Mouse (Mus musculus) heart, adult 18-20 months (tissue): ENCODE measurements around the gene 2510009E07Rik. TPM values are rescaled to one million over a fixed set of nuclear protein-coding genes. Genes with fewer than 3 reads are reported as not detected.
A peak's percentile ranks its signal among the peaks of the same experiment; 100 is the strongest.

ENCODE experiments used
- DNase-seq, 2 experiments: peaks; one replicate each; pipeline ENCODE4 v3.0.0; 2021 to 2022; ENCODE audit warnings: mixed read lengths in 1 of 2
- long read RNA-seq, 2 experiments: library from polyadenylated mRNA; stranded (forward); transcript quantifications; one replicate each; pipeline ENCODE4 v2.0.0; 2021
- total RNA-seq, 2 experiments: library from RNA; stranded (reverse); gene quantifications; 2 replicates each; pipeline ENCODE4 v1.2.3; 2021

Gene 2510009E07Rik
- total RNA-seq, result 10 to 100 TPM; 20.5 to 21.7 TPM
- long read RNA-seq, experiment 1, full-length matches to known transcripts, result 9 of 15 reads
- long read RNA-seq, experiment 1, partial matches to known transcripts, result 0 of 15 reads
- long read RNA-seq, experiment 1, other reads (novel, unspliced or antisense), result 6 of 15 reads
- long read RNA-seq, experiment 2, full-length matches to known transcripts, result 4 of 5 reads
- long read RNA-seq, experiment 2, partial matches to known transcripts, result 0 of 5 reads
- long read RNA-seq, experiment 2, other reads (novel, unspliced or antisense), result 1 of 5 reads

DNA sequence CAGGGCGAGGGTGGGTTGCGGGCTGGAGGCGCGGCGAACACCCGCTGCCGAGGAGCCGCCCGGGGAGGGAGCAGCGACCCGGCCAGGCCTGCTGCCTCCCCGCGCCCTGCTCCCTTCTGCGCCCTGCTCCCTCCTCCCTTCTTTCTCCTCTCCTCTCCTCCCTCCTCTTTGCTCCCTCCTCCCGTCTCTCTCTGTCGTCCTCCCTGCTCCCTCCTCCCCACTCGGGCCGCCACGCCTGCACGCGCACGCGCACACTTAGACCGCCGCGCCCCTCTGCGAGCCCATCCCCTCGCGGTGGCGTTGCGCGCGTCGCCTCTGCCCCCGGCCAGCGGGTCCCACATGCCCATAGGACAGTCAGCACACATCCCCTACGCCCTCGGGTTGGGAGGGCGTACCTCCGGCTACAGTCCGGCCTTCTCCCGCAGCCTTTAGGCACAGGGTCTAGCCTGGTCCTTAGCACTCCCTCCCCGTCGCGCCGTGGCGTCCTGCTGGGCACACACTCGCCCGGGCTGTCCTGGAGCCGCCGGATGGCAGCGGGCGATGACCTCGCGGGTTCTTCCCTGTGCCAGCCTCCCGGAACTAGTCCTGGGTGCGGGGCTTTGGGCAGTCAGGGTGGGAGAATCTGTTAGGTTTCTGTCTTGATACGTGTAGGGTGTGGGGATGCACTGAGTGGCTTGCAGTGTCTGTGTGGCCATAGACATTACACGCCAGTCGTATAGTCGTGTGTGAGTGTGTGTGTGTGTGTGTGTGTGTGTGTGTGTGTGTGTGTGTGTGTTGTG, at the start of gene 2510009E07Rik:
2510009E07Rik (minus strand) TSS at position 203 of the 779 bp plus-strand sequence.
- peak; percentile 93 to 95 for DNase-seq

GRCm38 (mm10) chr16:21743401-21743800, 48.9 kb upstream of the 2510009E07Rik start:
- peak; percentile 37 to 68 for DNase-seq

DNA sequence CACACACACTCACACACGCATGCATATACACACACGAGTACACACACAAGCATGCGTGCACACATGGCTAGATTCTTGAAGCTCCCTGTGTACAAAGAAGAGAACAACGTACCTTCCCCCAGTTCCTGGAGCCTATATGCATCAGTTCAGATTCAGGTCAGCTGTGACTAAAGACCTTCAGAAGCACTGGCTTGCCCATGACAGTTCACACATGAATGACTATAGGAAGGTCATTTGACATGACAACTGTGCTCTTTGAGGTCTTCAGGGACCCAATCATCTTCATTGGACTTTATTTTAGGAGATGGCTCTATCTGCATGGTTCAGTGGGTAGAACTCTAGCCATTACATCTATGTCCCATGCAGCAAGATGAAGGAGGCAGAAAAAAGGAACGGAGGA, 48.4 kb upstream of the 2510009E07Rik start:
- no peak for DNase-seq

GRCm38 (mm10) chr16:21742191-21742870, 47.9 kb upstream of the 2510009E07Rik start:
- no peak for DNase-seq

DNA sequence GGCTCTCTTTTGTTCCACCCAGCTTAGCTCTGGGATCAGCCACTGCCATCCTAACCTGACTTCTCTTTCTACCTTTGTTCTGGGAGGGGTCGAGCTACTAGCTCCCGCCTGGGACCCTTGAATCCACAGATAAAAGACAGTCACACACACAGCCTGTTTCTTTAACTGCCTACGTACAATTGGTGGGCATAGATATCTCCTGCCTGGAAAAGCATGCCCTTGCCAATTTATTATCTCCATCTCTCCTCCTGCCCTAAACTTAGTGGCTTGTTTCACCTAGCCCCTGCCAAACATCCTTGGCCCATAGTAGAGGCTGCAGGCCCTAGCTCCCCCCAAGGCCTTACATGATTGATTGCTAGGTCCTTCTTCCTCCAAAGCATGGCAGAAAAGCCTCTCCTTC, 47.1 kb upstream of the 2510009E07Rik start:
- no peak for DNase-seq

DNA sequence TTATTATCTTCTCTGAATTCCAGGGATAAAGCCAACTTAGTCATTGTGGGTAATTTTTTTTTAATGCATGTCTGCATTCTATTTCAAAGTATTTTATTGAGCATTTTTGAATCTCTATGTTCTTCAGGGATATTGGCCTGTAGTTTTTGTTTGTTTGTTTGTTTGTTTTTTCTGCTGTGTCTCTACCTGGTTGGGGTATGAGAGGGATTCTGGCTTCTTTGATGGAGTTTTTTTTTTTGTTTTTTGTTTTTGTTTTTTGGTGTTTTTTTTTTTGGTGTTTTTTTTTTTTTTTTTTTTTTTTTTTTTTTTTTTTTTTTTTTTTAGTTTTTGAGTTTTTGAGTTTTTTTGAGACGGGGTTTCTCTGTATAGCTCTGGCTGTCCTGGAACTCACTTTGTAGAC, 41.2 kb upstream of the 2510009E07Rik start:
- no peak for DNase-seq

- peak; percentile 77 to 92 for DNase-seq
These were observed 33.5 kb upstream of the 2510009E07Rik start for GRCm38 (mm10) chr16:21727897-21728364.

- DNase-seq, result no peak
These were observed 33.0 kb upstream of the 2510009E07Rik start for GRCm38 (mm10) chr16:21727421-21727820.

- DNase-seq, result no peak
These were observed 29.8 kb upstream of the 2510009E07Rik start for GRCm38 (mm10) chr16:21724261-21724660.

DNA sequence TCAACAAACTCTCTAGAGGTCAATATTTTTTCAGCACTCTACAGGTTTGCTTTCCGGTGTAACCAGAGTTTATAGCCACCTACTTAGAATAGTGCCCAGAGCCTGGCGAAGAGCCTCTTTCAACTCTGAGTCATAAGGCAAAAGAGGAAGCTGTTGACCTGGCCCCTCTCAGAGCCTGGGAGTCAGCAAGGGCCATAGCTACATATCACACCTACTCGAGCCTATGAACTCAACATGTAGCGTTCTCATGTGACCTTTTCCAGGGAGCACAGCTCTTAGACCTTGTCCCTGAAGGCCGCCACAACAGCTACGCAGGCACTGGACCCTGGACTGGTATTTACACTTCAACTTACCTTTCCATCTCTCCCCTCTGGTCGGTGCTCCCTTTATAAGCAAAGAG, 25.3 kb upstream of the 2510009E07Rik start:
- DNase-seq, result no peak

DNA sequence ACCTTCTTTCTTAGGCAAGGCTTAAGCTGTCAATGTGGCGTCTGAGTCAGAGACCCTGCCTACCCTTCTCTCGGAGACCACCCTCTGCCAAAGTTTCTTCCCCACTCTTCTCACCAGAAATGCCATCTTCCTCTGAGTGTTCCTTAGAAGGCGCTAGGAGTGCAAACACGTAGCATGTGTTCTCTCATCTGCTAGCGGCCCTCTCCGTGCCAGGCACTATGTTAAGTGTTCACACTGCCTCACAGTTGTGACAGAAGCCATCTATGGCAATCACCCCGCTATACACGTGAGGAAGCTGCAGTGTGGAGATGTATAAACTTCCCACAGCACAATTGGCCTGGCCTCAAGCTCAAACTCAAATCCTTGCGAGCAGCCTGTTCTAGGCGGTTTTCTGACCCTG, 20.1 kb upstream of the 2510009E07Rik start:
- no peak for DNase-seq

GRCm38 (mm10) chr16:21710321-21710720, 15.9 kb upstream of the 2510009E07Rik start:
- DNase-seq, result no peak

- DNase-seq, result no peak
These were observed 10.2 kb upstream of the 2510009E07Rik start for GRCm38 (mm10) chr16:21704691-21705090.

DNA sequence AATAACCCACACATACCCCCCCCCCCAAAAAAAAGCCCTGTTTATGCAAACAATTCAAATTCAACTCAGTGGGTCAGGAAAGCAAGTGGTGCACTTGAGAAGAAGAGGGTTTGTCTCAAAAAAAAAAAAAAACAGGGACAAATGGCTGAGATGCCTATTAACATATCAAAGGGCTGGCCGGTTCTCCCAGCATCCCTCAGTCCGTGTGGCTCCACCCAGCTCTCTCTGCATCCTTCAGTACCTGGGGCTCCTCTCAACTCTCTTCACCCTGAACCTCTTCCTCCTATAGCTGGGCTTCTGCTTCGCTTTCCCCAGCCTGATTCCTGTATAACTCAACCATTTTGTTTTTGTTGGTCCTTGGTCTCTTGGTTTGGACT, 7.8 kb upstream of the 2510009E07Rik start:
- DNase-seq, result no peak

DNA sequence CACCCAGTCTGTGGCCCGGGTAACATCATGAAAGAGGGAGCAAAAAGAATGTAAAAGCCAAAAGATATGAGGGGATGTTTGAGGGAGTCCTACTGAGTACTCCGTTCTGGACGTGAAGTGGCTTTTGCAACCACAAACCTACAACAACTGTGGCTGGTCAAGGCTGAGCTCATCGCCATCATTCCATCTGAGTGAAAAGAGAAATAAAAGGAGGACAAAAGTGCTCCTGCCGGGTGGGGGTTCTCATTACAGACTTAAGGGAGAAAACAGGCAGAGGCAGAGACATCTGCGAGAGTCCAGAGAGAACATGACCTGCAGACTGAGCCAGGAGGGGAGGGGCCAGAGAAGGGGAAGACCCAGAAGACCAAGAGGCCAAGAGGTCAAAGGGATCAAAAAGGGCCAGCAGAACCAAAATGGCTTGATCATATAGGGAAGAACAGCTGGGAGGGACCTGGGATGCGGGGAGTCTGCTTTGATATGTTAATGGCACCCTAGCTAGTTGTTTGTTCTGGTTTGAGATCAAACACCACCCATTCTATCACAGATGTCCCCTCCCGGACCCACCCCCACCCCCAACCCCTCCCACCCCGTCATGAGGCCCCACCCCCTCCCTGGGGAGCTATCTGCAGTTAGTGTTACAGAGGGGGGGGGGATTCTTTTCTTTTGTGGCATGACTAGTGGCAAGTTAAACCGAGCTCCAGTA, 7.3 kb upstream of the 2510009E07Rik start:
- no peak for DNase-seq

DNA sequence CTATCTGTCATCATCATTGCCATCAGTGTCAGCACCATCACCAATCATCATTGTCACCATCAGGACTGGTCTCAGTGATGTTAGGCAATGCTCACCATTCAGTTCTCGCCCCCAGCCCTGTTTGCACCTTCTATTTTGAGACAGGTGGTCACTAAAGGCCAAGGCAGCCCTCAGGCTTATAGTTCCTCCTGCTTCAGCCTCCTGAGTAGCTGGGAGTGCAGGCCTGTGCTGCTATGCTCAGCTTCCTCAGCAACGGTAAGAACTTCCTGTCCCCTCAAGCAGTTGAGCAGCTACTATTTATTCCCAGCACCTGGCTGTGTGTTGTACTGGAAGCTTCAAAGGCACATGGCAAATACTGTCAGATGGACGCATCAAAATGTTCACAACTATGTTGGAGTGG, 3.7 kb upstream of the 2510009E07Rik start:
- DNase-seq, result no peak

- no peak for DNase-seq
These were observed 2.5 kb upstream of the 2510009E07Rik start for GRCm38 (mm10) chr16:21696946-21697345.

DNA sequence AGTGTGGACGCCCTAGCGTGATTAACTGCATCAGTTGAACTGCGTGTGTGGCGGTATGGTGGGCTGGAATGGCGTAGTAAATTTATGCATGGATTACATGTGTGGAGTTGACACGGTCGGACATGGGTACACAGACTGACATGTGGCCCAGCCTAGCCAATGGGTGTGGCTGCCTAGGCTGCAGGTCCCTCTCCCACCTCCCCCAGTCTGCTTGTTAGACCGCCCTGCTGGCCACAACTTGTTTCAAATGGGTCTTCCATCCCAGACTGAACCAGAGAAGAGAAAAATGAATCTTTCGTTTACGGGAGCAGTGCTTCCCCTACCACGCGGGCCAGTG, 745 bp upstream of the 2510009E07Rik start:
- peak; percentile 27 to 57 for DNase-seq

DNA sequence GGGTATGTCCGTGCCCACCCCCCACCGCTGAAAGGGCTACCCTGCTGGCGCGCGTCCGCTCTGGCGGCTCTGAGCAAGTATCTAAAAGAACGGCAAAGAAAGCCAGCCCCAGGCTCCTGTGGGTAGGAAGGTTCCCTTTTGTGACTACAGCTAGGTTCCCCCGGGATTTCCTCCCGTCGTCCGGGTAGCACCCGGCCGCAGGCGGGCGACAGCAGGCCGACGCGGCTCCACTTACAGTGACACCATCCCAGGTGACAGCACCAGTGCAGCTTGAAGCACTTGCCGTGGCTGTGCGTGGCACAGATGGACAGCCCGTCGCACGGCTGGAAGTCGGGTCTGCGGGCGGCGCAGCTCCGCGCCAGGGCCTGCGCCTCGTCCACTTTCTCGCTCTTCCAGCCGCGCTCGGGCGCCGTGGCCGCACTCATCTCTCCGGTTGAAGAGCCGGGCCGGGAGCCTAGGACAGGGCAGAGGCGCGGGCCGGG, 443 bp downstream of the 2510009E07Rik start:
- peak; percentile 73 to 75 for DNase-seq

DNA sequence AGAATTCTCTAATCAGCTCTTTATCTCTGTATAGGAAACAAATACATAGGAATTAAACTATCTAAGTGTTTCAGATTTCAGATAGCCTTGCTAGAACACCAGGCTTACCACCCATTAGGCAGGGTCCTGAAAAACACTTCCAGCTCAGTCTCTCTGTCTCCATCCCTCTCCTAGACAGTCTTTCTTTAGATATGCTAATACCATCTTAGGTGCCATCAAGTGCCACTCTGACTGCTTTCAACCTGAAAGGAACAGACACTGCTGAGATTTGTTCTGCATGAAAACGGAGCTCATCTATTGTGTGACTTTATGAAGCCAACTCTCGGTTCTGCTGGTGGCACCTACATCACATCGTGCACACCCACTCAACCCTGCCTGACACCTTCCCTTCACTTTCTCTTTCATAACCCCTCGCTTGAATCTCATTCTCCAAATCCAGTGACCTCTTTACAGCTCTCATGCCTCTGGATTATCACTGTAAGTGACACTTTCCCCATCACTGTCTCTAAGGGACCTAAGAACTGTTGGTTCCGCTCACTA, 4.2 kb downstream of the 2510009E07Rik start:
- DNase-seq, result no peak

GRCm38 (mm10) chr16:21689141-21689540, 5.3 kb downstream of the 2510009E07Rik start:
- DNase-seq, result peak in 1 of 2 experiments; percentile 15

GRCm38 (mm10) chr16:21687406-21687805, 7.1 kb downstream of the 2510009E07Rik start:
- no peak for DNase-seq
